Mouse (Mus musculus) 3T3-L1 (cell line): ENCODE measurements at regions not wholly inside any gene's neighbourhood (a gene's known extent, or its start where the extent isn't known, plus 50 kb on each side); places are given as distances from the start of the nearest gene placed in this dataset.

ENCODE experiments used
- DNase-seq: peaks from one replicate; pipeline ENCODE4 v3.0.0-alpha.2; 2015; ENCODE audit warnings: low read depth, low spot score

DNA sequence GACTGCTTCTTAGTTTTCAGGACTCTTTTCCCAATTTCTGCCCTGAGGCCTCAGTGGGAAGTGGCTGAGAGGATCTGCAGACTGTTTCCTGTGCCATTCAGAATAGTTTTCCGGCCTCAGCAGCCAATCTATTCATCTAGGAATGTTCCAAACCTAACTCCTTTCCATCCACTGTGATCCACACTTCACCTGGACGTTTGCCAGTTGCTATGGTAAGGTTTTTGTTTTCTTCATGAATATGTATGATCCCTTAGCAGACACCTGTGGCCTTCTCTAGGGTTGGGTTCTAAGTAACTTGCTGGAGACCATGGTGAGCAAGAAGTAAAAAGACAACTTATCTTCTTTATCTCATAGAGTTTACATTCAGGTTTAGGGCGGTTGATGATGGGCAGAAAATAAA, 744.6 kb downstream of the Inhba start:
- DNase-seq, result no peak

DNA sequence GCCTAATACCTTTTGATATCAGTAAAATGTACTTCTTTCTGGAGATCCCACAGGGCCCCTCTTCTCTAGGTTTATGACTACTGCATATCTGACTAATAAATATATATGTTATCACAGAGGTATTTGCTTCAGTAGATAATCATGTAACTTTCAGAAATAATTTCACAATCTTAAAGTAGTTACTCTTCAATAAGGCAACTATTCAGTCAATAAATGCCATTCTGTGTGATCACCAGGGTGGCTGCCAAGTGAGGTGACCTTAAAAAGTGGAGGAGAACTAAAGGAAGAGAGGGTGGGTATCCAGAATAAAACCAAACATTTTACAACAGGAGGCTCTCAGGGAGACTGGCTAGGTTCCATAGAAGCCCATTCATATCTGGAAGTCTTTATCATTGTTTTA, 748.4 kb downstream of the Inhba start:
- peak; percentile 42 for DNase-seq

DNA sequence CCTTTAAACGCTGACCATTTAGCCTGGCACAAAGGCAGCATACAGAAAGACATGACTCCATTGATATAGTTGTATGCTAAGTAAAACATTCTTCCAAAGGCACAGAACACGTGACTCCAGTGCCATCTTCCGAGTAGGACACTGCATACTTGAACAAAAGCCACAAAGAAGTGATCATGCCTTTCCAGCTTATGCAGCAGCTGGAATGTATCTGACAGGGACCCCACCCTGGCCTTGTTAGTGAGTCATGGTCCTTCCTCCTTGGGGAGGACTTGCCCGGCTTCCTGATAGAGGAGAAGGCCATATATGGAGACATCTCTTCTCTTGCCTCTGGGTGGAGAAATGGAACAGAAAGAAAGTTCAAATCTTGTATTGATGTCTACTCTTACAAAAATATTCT, 749.8 kb downstream of the Inhba start:
- DNase-seq, result peak; percentile 93

DNA sequence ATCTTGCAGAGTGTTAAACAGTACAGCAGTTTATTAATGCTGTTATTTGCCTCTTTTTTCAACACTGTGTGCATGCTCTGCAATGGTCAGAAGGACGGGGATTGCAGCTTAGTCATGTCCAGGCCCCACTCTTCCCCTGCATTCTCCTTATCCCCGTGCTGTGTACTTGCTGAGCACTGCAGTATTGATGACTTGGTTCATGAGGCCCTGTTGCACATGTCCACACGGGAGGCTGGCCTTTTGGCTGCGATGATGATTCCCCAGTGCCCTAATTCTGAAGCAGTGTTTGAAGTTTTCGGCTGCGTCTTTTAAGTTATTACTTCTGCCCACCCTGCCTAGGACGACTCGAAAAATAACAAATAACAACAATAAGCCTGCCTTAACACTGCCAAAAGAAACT, 750.7 kb downstream of the Inhba start:
- DNase-seq, result no peak

DNA sequence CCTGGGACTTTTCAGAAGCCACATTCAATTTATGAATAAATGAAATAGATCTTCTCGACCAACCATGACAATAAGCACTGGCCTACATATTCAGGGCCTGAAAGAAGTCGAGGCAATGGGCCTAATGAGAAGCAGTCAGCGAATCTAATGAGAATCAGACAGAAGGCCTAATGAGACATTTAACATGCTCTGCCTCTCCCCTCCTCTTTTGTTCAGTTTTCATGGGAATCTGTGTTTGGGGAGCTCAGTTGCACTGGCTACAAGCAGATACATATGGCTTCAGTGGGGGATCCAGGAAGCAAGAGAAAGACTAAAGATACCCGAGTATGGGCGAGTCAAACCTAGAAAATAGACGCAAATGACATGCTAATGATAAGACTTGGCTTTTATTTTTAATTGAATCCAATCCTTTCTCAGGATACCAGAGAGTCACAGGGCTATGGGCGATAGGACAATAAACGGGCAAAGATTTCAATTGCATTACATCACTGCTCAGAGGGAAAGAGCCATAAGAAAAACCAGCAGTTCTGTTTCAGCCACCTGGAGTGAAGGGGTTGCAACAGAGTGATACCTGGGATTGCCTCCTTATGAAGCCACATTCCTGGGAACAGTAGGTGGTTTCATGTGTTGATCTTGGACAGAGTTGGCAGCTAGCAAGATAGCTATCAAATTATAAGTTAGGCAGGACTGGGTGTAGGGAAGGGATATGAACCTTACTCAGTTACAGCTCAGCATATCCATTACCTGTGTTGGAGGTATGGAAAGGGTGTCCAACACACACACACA, 751.3 kb downstream of the Inhba start:
- DNase-seq, result peak; percentile 13

DNA sequence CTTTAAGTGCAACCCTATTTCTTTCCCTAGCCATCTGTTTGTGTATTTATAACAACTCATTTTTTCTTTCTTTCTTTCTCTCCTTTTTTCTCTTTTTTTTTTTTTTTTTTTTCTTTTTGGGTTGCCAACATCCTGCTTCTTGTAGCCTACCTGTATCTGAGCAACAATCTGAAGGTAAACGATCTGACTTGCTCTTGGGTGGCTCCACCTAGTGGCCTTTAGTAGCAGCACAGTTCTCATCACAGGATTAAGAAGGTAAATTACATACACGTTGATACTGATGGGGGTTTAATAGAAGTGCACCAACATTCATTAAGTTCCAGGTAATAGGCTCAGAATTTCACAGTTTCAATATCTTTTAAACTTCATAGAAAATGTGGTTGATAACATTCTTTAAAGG, 752.1 kb downstream of the Inhba start:
- DNase-seq, result peak; percentile 75

DNA sequence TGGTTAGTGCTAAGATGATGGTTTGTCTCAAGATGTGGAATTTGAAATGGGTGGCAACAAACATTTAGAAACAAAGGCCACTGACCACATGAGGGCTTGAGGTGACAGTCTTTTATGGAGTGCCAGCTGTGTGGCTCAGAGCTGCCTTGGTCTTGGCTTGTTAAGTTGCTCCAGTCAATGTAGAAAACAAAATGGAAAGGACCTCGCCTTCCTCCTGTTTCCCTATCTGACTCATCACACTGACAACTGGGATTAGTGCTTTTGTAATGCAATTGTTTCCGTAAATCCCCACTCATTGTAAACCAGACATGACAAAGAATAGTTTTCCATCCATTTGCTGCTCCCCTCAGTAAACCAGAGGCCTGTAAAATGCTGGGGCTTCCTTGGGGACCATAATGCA, 757.8 kb downstream of the Inhba start:
- DNase-seq, result no peak

DNA sequence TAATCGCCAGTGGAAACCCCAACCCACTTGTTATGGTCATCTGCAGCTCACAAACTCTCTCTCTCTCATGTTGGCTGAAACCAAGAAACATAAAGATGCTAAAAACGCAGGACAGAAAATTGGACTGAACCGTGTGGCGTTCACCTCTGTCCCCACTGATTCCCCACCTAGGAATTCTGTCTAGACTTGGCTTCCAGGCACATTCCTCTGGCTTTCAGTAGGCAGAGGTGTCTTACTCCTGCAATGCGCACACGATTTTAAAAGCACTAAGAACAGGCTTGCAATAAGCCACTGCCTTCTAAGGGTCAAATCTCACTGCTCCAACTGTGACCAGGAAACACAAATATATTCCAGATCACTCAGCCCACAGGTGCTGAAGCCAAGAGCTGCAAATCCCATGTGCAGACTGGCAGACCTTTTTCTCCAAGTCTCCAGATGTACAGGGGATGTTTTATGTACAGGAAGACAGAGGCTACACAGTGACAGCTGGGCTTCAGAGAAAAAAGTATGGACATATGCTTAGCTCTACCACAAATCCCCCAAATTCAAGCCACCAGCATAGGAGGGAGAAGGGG, 758.3 kb downstream of the Inhba start:
- no peak for DNase-seq

DNA sequence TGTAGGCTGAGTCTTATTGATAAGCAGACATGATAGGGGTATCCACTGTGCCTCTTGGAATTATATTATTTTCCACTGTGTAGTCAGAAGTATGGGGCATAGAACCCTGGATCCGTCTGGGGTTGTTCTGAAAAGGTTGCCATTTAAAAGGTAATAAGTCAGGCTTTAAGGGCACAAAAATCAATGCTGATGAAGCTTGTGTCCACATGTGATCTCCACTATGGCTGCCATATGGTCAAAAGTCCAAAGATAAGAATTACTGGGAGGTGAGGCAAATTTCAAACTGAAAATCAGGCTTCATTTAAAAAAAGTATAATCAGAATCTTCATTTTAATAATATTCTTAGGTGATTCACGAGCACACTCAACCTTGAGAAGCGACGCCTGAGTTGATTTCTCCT, 760.2 kb downstream of the Inhba start:
- no peak for DNase-seq

DNA sequence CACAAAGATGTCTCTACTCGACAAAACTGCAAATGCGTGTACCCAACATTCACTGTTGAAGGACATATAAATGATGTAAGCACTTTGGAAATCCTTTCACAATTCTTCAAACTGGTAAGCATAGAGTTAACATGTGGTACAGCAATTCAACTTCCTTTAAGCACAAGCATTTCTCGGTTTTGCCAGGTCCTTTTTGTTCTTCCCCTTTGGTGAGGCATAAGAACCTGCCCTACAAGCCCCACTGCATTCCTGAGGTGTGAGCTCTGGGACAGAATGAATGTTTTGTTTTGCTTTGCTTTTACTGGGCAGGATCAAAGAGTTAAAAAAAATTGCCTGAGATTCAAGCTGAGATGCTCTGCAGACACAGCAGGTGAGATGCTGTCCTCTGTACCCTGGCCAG, 793.9 kb downstream of the Inhba start:
- DNase-seq, result no peak
